Mouse (Mus musculus): ENCODE measurements at regions not wholly inside any gene's neighbourhood (a gene's known extent, or its start where the extent isn't known, plus 50 kb on each side); places are given as distances from the start of the nearest gene placed in this dataset.

GRCm38 (mm10) chr4:142472332-142472731 is 233.1 kb upstream of the Kazn start:
- Histone ChIP-seq H3K4me2 (no peak overlapping the region), H3K27ac (no peak overlapping the region), H3K36me3 (no peaks in the 10 kb centered on the region), H3K9me3 (no peaks in the 10 kb centered on the region), H3K27me3 (no peaks in the 10 kb centered on the region), H3K4me1 (peaks cover 23% of the 10 kb centered on the region), H3K9ac (no peak overlapping the region), H3K4me3 (no peak overlapping the region)
- 85% methylated on average over 3 of the region's 3 CpGs for WGBS
- ATAC-seq (ENCODE audit: insufficient number of reproducible peaks, low FRiP score, low TSS enrichment, low read depth), result no peak

GRCm38 (mm10) chr4:142470784-142471183 is 231.6 kb upstream of the Kazn start:
- Histone ChIP-seq H3K9me3 (no peaks in the 10 kb centered on the region), H3K4me2 (no peak overlapping the region), H3K27ac (no peak overlapping the region), H3K4me3 (no peak overlapping the region), H3K4me1 (peaks cover 23% of the 10 kb centered on the region), H3K36me3 (no peaks in the 10 kb centered on the region), H3K9ac (no peak overlapping the region), H3K27me3 (no peaks in the 10 kb centered on the region)
- WGBS, result 80% methylated on average over 6 of the region's 6 CpGs
- no peak for ATAC-seq (ENCODE audit: insufficient number of reproducible peaks, low FRiP score, low TSS enrichment, low read depth)

- Histone ChIP-seq H3K36me3 (no peaks in the 10 kb centered on the region), H3K4me2 (no peak overlapping the region), H3K4me1 (0 out of 2 replicates have a peak, but pooled peaks cover 2% of the 10 kb centered on the region), H3K27me3 (no peaks in the 10 kb centered on the region), H3K9ac (no peak overlapping the region), H3K4me3 (no peak overlapping the region), H3K9me3 (no peaks in the 10 kb centered on the region), H3K27ac (no peak overlapping the region)
- 66% methylated on average over 6 of the region's 6 CpGs for WGBS
- no peak for ATAC-seq (ENCODE audit: insufficient number of reproducible peaks, low FRiP score, low TSS enrichment, low read depth)
Measured at GRCm38 (mm10) chr4:142467920-142468319, 228.7 kb upstream of the Kazn start.

GRCm38 (mm10) chr4:142465226-142465625 is 226.0 kb upstream of the Kazn start:
- Histone ChIP-seq H3K9ac (no peak overlapping the region), H3K36me3 (no peaks in the 10 kb centered on the region), H3K9me3 (no peaks in the 10 kb centered on the region), H3K27me3 (no peaks in the 10 kb centered on the region), H3K4me1 (no peaks in the 10 kb centered on the region), H3K27ac (no peak overlapping the region), H3K4me3 (no peak overlapping the region), H3K4me2 (no peak overlapping the region)
- WGBS, result 80% methylated on average over 4 of the region's 4 CpGs
- ATAC-seq (ENCODE audit: insufficient number of reproducible peaks, low FRiP score, low TSS enrichment, low read depth), result no peak

- Histone ChIP-seq H3K4me2 (no peak overlapping the region), H3K9me3 (no peaks in the 10 kb centered on the region), H3K27me3 (no peaks in the 10 kb centered on the region), H3K9ac (no peak overlapping the region), H3K4me3 (no peak overlapping the region), H3K36me3 (no peaks in the 10 kb centered on the region), H3K4me1 (no peaks in the 10 kb centered on the region), H3K27ac (no peak overlapping the region)
- no peak for ATAC-seq (ENCODE audit: insufficient number of reproducible peaks, low FRiP score, low TSS enrichment, low read depth)
- 76% methylated on average over 6 of the region's 6 CpGs for WGBS
Measured at GRCm38 (mm10) chr4:142464066-142464465, 224.9 kb upstream of the Kazn start.

GRCm38 (mm10) chr4:142460468-142461086 is 221.4 kb upstream of the Kazn start:
- H3K4me1 ChIP-seq, result no peaks in the 10 kb centered on the region
- no peak overlapping the region for H3K4me2 ChIP-seq
- no peaks in the 10 kb centered on the region for H3K9me3 ChIP-seq
- H3K27ac ChIP-seq, result no peak overlapping the region
- no peak for ATAC-seq (ENCODE audit: insufficient number of reproducible peaks, low FRiP score, low TSS enrichment, low read depth)
- no peaks in the 10 kb centered on the region for H3K36me3 ChIP-seq
- H3K27me3 ChIP-seq, result no peaks in the 10 kb centered on the region
- H3K4me3 ChIP-seq, result no peak overlapping the region
- no peak overlapping the region for H3K9ac ChIP-seq
- WGBS, result 82% methylated on average over 13 of the region's 13 CpGs

GRCm38 (mm10) chr4:142452614-142453013 is 213.4 kb upstream of the Kazn start:
- Histone ChIP-seq H3K4me1 (peaks cover 19% of the 10 kb centered on the region), H3K27me3 (no peaks in the 10 kb centered on the region), H3K4me2 (no peak overlapping the region), H3K4me3 (no peak overlapping the region), H3K27ac (no peak overlapping the region), H3K36me3 (no peaks in the 10 kb centered on the region), H3K9ac (no peak overlapping the region), H3K9me3 (no peaks in the 10 kb centered on the region)
- 27% methylated on average over 11 of the region's 11 CpGs for WGBS
- ATAC-seq (ENCODE audit: insufficient number of reproducible peaks, low FRiP score, low TSS enrichment, low read depth), result 0 out of 2 replicates have a peak, but pooled peaks have one; percentile 30

GRCm38 (mm10) chr4:142450884-142451283 is 211.7 kb upstream of the Kazn start:
- WGBS, result 81% methylated on average over 3 of the region's 3 CpGs
- H3K27me3 ChIP-seq, result no peaks in the 10 kb centered on the region
- no peak overlapping the region for H3K4me2 ChIP-seq
- no peak overlapping the region for H3K4me3 ChIP-seq
- no peaks in the 10 kb centered on the region for H3K36me3 ChIP-seq
- no peak for ATAC-seq (ENCODE audit: insufficient number of reproducible peaks, low FRiP score, low TSS enrichment, low read depth)
- H3K9ac ChIP-seq, result no peak overlapping the region
- H3K4me1 ChIP-seq, result peaks cover 21% of the 10 kb centered on the region
- H3K9me3 ChIP-seq, result no peaks in the 10 kb centered on the region
- no peak overlapping the region for H3K27ac ChIP-seq

GRCm38 (mm10) chr4:142449713-142450112 is 210.5 kb upstream of the Kazn start:
- no peak for ATAC-seq (ENCODE audit: insufficient number of reproducible peaks, low FRiP score, low TSS enrichment, low read depth)

GRCm38 (mm10) chr4:142449198-142449702 is 210.0 kb upstream of the Kazn start:
- 59% methylated on average over 14 of the region's 14 CpGs for WGBS
- H3K4me2 ChIP-seq, result no peak overlapping the region
- peaks cover 21% of the 10 kb centered on the region for H3K4me1 ChIP-seq
- no peak for ATAC-seq (ENCODE audit: insufficient number of reproducible peaks, low FRiP score, low TSS enrichment, low read depth)
- no peaks in the 10 kb centered on the region for H3K27me3 ChIP-seq
- H3K4me3 ChIP-seq, result no peak overlapping the region
- no peaks in the 10 kb centered on the region for H3K36me3 ChIP-seq
- H3K27ac ChIP-seq, result peak overlapping the region; percentile 47; the same call in 1 of the 2 replicates
- no peaks in the 10 kb centered on the region for H3K9me3 ChIP-seq
- no peak overlapping the region for H3K9ac ChIP-seq

More at GRCm38 (mm10) chr4:142449713-142450112, 210.5 kb upstream of the Kazn start:
- no peak overlapping the region for H3K4me3 ChIP-seq
- peak overlapping the region; percentile 47; the same call in 1 of the 2 replicates for H3K27ac ChIP-seq
- WGBS, result 39% methylated on average over 13 of the region's 13 CpGs
- H3K4me2 ChIP-seq, result no peak overlapping the region
- no peaks in the 10 kb centered on the region for H3K36me3 ChIP-seq
- H3K9me3 ChIP-seq, result no peaks in the 10 kb centered on the region
- no peaks in the 10 kb centered on the region for H3K27me3 ChIP-seq
- peaks cover 21% of the 10 kb centered on the region for H3K4me1 ChIP-seq
- no peak overlapping the region for H3K9ac ChIP-seq

GRCm38 (mm10) chr4:142447529-142447928 is 208.3 kb upstream of the Kazn start:
- Histone ChIP-seq H3K4me1 (peaks cover 17% of the 10 kb centered on the region), H3K27me3 (no peaks in the 10 kb centered on the region), H3K9ac (no peak overlapping the region), H3K4me2 (no peak overlapping the region), H3K9me3 (no peaks in the 10 kb centered on the region), H3K4me3 (no peak overlapping the region), H3K27ac (no peak overlapping the region), H3K36me3 (no peaks in the 10 kb centered on the region)
- WGBS, result 44% methylated on average over 7 of the region's 7 CpGs
- ATAC-seq (ENCODE audit: insufficient number of reproducible peaks, low FRiP score, low TSS enrichment, low read depth), result peak; percentile 16; the same call in 1 of the 2 replicates

GRCm38 (mm10) chr4:142441045-142441444 is 201.8 kb upstream of the Kazn start:
- WGBS, result 69% methylated on average over 11 of the region's 11 CpGs
- Histone ChIP-seq H3K36me3 (no peaks in the 10 kb centered on the region), H3K27ac (no peak overlapping the region), H3K27me3 (no peaks in the 10 kb centered on the region), H3K9ac (no peak overlapping the region), H3K4me3 (no peak overlapping the region), H3K4me1 (peaks cover 18% of the 10 kb centered on the region), H3K4me2 (no peak overlapping the region), H3K9me3 (no peaks in the 10 kb centered on the region)
- ATAC-seq (ENCODE audit: insufficient number of reproducible peaks, low FRiP score, low TSS enrichment, low read depth), result no peak

Data from limb, embryonic 15.5 days (tissue).